In genomic region chrX:123043516-123043915, GRCm38 (mm10) we compare ENCODE assay signal across 29 mouse cellular contexts. TPM values are rescaled to one million over a fixed set of nuclear protein-coding genes. Genes with fewer than 3 reads are reported as not detected.
A peak's percentile ranks its signal among the peaks of the same experiment; 100 is the strongest.
DNase-seq lines count a peak whose midpoint lies in the region; ATAC-seq and TF ChIP-seq lines count a peak whose summit lies in the region.
"Had no signal": no experiment of that assay in that cellular context is flagged by ENCODE, and none has a peak within 500 bp of the region (broad histone marks: within the 10 kb centered on the region; RNA-seq: fewer than 3 reads in every experiment).

No protein-coding gene starts in this region.

- no peak overlapping the region for H3K4me3 ChIP-seq in embryonic facial prominence, embryonic 11.5 days (ENCODE audit: low read depth, low read length)
- H3K4me3 ChIP-seq in embryonic facial prominence, embryonic 10.5 days, result no peak overlapping the region
- no peak overlapping the region for H3K4me3 ChIP-seq in CH12.LX (replicated peaks in 1 of 3; ENCODE audit: low read depth in 2 of 3, low read length in 2 of 3, poor library complexity in 1 of 3)
- H3K4me3 ChIP-seq: gastrocnemius, adult 2 months; heart, embryonic 10.5 days; hindbrain, embryonic 12.5 days had no signal

- dilution Hi-C loops in CH12.LX (cut with MboI; ENCODE audit: extremely low pct_ligation_motif_present, extremely low pct_unique_long_range_greater_than_20kb, low sequenced_read_pairs), result no loop called here

- no peak for TF ChIP-seq POLR2A in CH12.LX (IDR thresholded peaks at IDR 0.05; ENCODE audit: low read depth, low read length)

- TF ChIP-seq CTCF in CH12.LX (conservative IDR thresholded peaks at IDR 0.05 in 1 of 2, IDR thresholded peaks at IDR 0.05 in 1 of 2; ENCODE audit: low read depth in 2 of 2, low read length in 2 of 2), result 0 out of 4 replicates have a peak, but pooled peaks of 1 of the 2 experiments have one; percentile 8

- H3K27me3 ChIP-seq in embryonic facial prominence, embryonic 11.5 days (ENCODE audit: control insufficient read depth, insufficient read depth, low read length), result no peaks in the 10 kb centered on the region
- no peaks in the 10 kb centered on the region for H3K27me3 ChIP-seq in embryonic facial prominence, embryonic 10.5 days (replicated peaks; ENCODE audit: low read depth, poor library complexity, severe bottlenecking)
- no peaks in the 10 kb centered on the region for H3K27me3 ChIP-seq in CH12.LX (replicated peaks)
- H3K27me3 ChIP-seq: hindbrain, embryonic 12.5 days had no signal

- no peaks in the 10 kb centered on the region for H3K4me1 ChIP-seq in embryonic facial prominence, embryonic 11.5 days (ENCODE audit: control insufficient read depth, insufficient read depth, low read length)
- H3K4me1 ChIP-seq in embryonic facial prominence, embryonic 10.5 days, result no peaks in the 10 kb centered on the region
- H3K4me1 ChIP-seq in CH12.LX (ENCODE audit: control insufficient read depth in 1 of 2, insufficient read depth in 2 of 2), result no peaks in the 10 kb centered on the region
- H3K4me1 ChIP-seq: heart, embryonic 10.5 days; hindbrain, embryonic 12.5 days had no signal

- no peak overlapping the region for H3K9ac ChIP-seq in embryonic facial prominence, embryonic 11.5 days (replicated peaks; ENCODE audit: low read length)
- H3K9ac ChIP-seq in CH12.LX (ENCODE audit: insufficient read depth, low read depth), result no peak overlapping the region
- H3K9ac ChIP-seq: hindbrain, embryonic 12.5 days had no signal

- 67% methylated on average over 4 of the region's 4 CpGs for WGBS in embryonic facial prominence, embryonic 11.5 days
- 68% methylated on average over 4 of the region's 4 CpGs for WGBS in embryonic facial prominence, embryonic 10.5 days

- no peak for ATAC-seq in embryonic facial prominence, embryonic 11.5 days (replicated peaks; ENCODE audit: insufficient number of reproducible peaks, low FRiP score, low TSS enrichment, low read depth)
- ATAC-seq in granulocyte monocyte progenitor cell, adult 5-6 weeks (replicated peaks; ENCODE audit: poor library complexity, severe bottlenecking), result no peak
- ATAC-seq: activated CD4-positive, CD25-positive, alpha-beta regulatory T cell, adult 4 months; CD4-positive, CD25-positive, alpha-beta regulatory T cell, adult 4 months; forebrain, embryonic 14.5 days; hindbrain, embryonic 16.5 days had no signal

- peak; percentile 10; the same call in 1 of the 2 replicates for TF ChIP-seq RAD21 in CH12.LX (IDR thresholded peaks at IDR 0.05; ENCODE audit: low read depth, low read length)

- no peaks in the 10 kb centered on the region for H3K79me2 ChIP-seq in CH12.LX (replicated peaks; ENCODE audit: control insufficient read depth, extremely low read depth, insufficient read depth, poor library complexity, severe bottlenecking)

- H3K27ac ChIP-seq in embryonic facial prominence, embryonic 11.5 days (replicated peaks; ENCODE audit: low read depth, low read length), result no peak overlapping the region
- H3K27ac ChIP-seq in embryonic facial prominence, embryonic 10.5 days (replicated peaks), result no peak overlapping the region
- H3K27ac ChIP-seq in CH12.LX (ENCODE audit: insufficient read depth, low read depth), result no peak overlapping the region
- H3K27ac ChIP-seq: gastrocnemius, adult 2 months; heart, embryonic 10.5 days; hindbrain, embryonic 12.5 days had no signal

- H3K4me2 ChIP-seq in embryonic facial prominence, embryonic 11.5 days (ENCODE audit: low read depth, low read length), result no peak overlapping the region
- no peak overlapping the region for H3K4me2 ChIP-seq in CH12.LX (ENCODE audit: insufficient read depth, low read depth, poor library complexity, severe bottlenecking)
- H3K4me2 ChIP-seq: hindbrain, embryonic 12.5 days had no signal

- DNase-seq in embryonic facial prominence, embryonic 11.5 days (ENCODE audit: low spot score), result peak; percentile 3
- no peak for DNase-seq in embryonic facial prominence, embryonic 10.5 days (ENCODE audit: low spot score)
- DNase-seq in CH12.LX (ENCODE audit: extremely low read depth) (no peak), NIH3T3 (ENCODE audit: low read depth) (peak; percentile 22)
- no peak for DNase-seq in kidney, postnatal 36 days
- DNase-seq in thymus, postnatal 25 days, result no peak
- DNase-seq: adrenal gland, adult 2 months; adrenal gland, postnatal 36 days; B cell, adult 2 months; cerebellum, adult 11 months; cerebellum, adult 8-10 months; cerebellum, postnatal 14 days; gastrocnemius, adult 2 months; gastrocnemius, postnatal 36 days; heart, adult 18-20 months; heart, postnatal 10 days; heart, postnatal 4 days; kidney, adult 11 months had no signal

- in situ Hi-C loops in CH12.LX (cut with MboI; ENCODE audit: low pct_ligation_motif_present, low pct_unique_long_range_greater_than_20kb, low sequenced_read_pairs), result no loop called here

- no peaks in the 10 kb centered on the region for H3K9me3 ChIP-seq in embryonic facial prominence, embryonic 11.5 days (replicated peaks; ENCODE audit: control insufficient read depth, low read length)
- no peaks in the 10 kb centered on the region for H3K9me3 ChIP-seq in embryonic facial prominence, embryonic 10.5 days
- no peaks in the 10 kb centered on the region for H3K9me3 ChIP-seq in CH12.LX (replicated peaks; ENCODE audit: low read length)
- H3K9me3 ChIP-seq: heart, embryonic 10.5 days; hindbrain, embryonic 12.5 days had no signal

- H3K36me3 ChIP-seq in embryonic facial prominence, embryonic 11.5 days (replicated peaks; ENCODE audit: control insufficient read depth, insufficient read depth, low read depth, low read length), result no peaks in the 10 kb centered on the region
- H3K36me3 ChIP-seq in embryonic facial prominence, embryonic 10.5 days (replicated peaks), result no peaks in the 10 kb centered on the region
- no peaks in the 10 kb centered on the region for H3K36me3 ChIP-seq in CH12.LX (replicated peaks in 1 of 2; ENCODE audit: control insufficient read depth in 1 of 2, insufficient read depth in 1 of 2, low read length in 1 of 2)
- H3K36me3 ChIP-seq: heart, embryonic 10.5 days; hindbrain, embryonic 12.5 days had no signal

- no peak for TF ChIP-seq EP300 in CH12.LX (IDR thresholded peaks at IDR 0.05; ENCODE audit: low read length)

TF ChIP-seq in CH12.LX, 34 proteins besides CTCF, POLR2A, EP300 and RAD21:
- TF ChIP-seq MAZ (IDR thresholded peaks at IDR 0.05; ENCODE audit: low read depth, low read length) (no peak), ZNF384 (IDR thresholded peaks at IDR 0.05; ENCODE audit: low read depth, low read length) (peak; percentile 79)

RNA-seq across cellular contexts. Expression of gene Gm17521, which starts 14.0 kb away (rescaled TPM):
- not detected in 2 replicates for polyA plus RNA-seq in embryonic facial prominence, embryonic 11.5 days (2014; fragmentation: Nextera tagmentation; extraction: Ambion mirVana)
- not detected in 2 replicates for polyA plus RNA-seq in embryonic facial prominence, embryonic 10.5 days (2016; fragmentation: Nextera tagmentation; extraction: Ambion mirVana)
- not detected in 2 replicates for total RNA-seq in CH12.LX (2012; rRNA removed)
- not detected in 2 replicates for total RNA-seq in CH12.LX (2014; rRNA removed)
- polyA plus RNA-seq in CH12.LX (2012; ENCODE audit: insufficient read length, low read depth), result not detected in 2 replicates
- total RNA-seq in granulocyte monocyte progenitor cell, adult 5-6 weeks (2014; fragmentation: Nextera tagmentation), result not detected in 2 replicates
- not detected in 2 replicates for total RNA-seq in granulocyte monocyte progenitor cell, adult 5-6 weeks (2017)
- total RNA-seq: adrenal gland, adult 2 months; adrenal gland, postnatal 36 days; common myeloid progenitor, adult 5-6 weeks; gastrocnemius, adult 2 months; gastrocnemius, postnatal 36 days; heart, adult 18-20 months; heart, postnatal 10 days; heart, postnatal 4 days had no signal
- polyA plus RNA-seq: activated CD4-positive, CD25-positive, alpha-beta regulatory T cell, adult 4 months; adrenal gland, adult 2 months; CD4-positive, CD25-positive, alpha-beta regulatory T cell, adult 4 months; embryonic facial prominence, embryonic 14.5 days; forebrain, embryonic 14.5 days; heart, embryonic 10.5 days; heart, embryonic 14.5 days; hindbrain, embryonic 12.5 days; hindbrain, embryonic 16.5 days; intestine, embryonic 14.5 days had no signal

RNA-seq across cellular contexts. Expression of gene Cldn34c1, which starts 59.8 kb away (rescaled TPM):
- polyA plus RNA-seq in embryonic facial prominence, embryonic 11.5 days (2014; fragmentation: Nextera tagmentation; extraction: Ambion mirVana), result 20.8 and 22.9 TPM in 2 replicates
- 12.7 and 15.3 TPM in 2 replicates for polyA plus RNA-seq in embryonic facial prominence, embryonic 10.5 days (2016; fragmentation: Nextera tagmentation; extraction: Ambion mirVana)
- total RNA-seq in CH12.LX (2012; rRNA removed) (not detected in 2 replicates), CH12.LX (2014; rRNA removed) (not detected in 2 replicates)
- not detected in 2 replicates for polyA plus RNA-seq in CH12.LX (2012; ENCODE audit: insufficient read length, low read depth)
- 6.2 and 18.3 TPM in 2 replicates for total RNA-seq in granulocyte monocyte progenitor cell, adult 5-6 weeks (2014; fragmentation: Nextera tagmentation)
- 0.57 and 2.4 TPM in 2 replicates for total RNA-seq in granulocyte monocyte progenitor cell, adult 5-6 weeks (2017)

Comparison
In these comparisons a context has a peak if more than half of its experiments do, and no peak if none do; other contexts are left out.
1. DNase-seq: peak in embryonic facial prominence, embryonic 11.5 days (single experiment) and NIH3T3 (single experiment); none in embryonic facial prominence, embryonic 10.5 days (single experiment), CH12.LX (single experiment), kidney, postnatal 36 days (0 of 2) and thymus, postnatal 25 days (single experiment).
2. RNA of gene Cldn34c1, which starts 59.8 kb away (polyA plus RNA-seq): 20.8 to 22.9 TPM in embryonic facial prominence, embryonic 11.5 days and 12.7 to 15.3 TPM in embryonic facial prominence, embryonic 10.5 days; not detected in CH12.LX; every median in the first group is over 10 times any median in the second.